Mouse (Mus musculus) E14TG2a.4 (cell line): ENCODE results near the gene Ccdc33.

Experiments used
- CTCF ChIP-seq: conservative IDR thresholded peaks from 2 replicates; pipeline ENCODE4 v1.5.1; 2014; ENCODE audit warnings: low read length
- NANOG ChIP-seq: IDR thresholded peaks from 2 replicates; pipeline ENCODE4 v1.6.1; 2014; ENCODE audit warnings: borderline replicate concordance, low read length, mixed read lengths
- POU5F1 ChIP-seq: IDR thresholded peaks from 2 replicates; pipeline ENCODE4 v1.6.1; 2014; ENCODE audit warnings: low read length, borderline replicate concordance

DNA sequence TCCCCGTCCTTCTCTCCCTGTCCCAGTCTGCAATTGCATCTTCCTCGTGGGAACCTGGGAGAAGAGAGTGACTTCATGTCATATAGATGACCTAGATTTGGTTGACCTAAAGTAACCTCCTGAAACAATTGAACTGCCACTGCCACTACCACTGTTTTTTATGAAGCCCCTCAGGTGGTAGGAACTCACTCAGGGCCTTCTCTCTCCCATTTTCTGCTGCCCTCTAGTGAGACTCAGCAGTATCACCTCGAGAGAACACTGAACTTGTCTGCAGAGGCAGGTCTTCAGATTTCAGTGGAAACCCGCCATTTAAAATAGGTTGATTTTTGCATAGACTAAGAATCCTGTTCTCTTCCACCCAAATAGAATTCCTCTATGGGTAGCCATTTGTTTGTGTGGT is 123.3 kb downstream of the Ccdc33 start:
- TF ChIP-seq CTCF (peak; percentile 58), POU5F1 (no peak), NANOG (no peak)
